Mouse (Mus musculus): ENCODE measurements around the gene Dohh.

Gene Dohh

GRCm38 (mm10) chr10:81425236-81425850 is 41.1 kb downstream of the Dohh start:
- in situ Hi-C loops (cut with MboI; ENCODE audit: unreplicated experiment in 2 of 2): no loop called here

- in situ Hi-C loops (cut with MboI; ENCODE audit: unreplicated experiment in 2 of 2): no loop called here
These were observed 41.9 kb downstream of the Dohh start for GRCm38 (mm10) chr10:81426081-81426671.

- in situ Hi-C loops (cut with MboI; ENCODE audit: unreplicated experiment in 2 of 2): no loop called here
These were observed 42.7 kb downstream of the Dohh start for GRCm38 (mm10) chr10:81426897-81427296.

- in situ Hi-C loops (cut with MboI; ENCODE audit: unreplicated experiment in 2 of 2): no loop called here
These were observed 43.1 kb downstream of the Dohh start for GRCm38 (mm10) chr10:81427327-81427726.

- in situ Hi-C loops (cut with MboI; ENCODE audit: unreplicated experiment in 2 of 2): no loop called here
These were observed 43.7 kb downstream of the Dohh start for GRCm38 (mm10) chr10:81427804-81428506.

GRCm38 (mm10) chr10:81428507-81428870 is 44.3 kb downstream of the Dohh start:
- in situ Hi-C loops (cut with MboI; ENCODE audit: unreplicated experiment in 2 of 2): no loop called here

GRCm38 (mm10) chr10:81429092-81429491 is 44.9 kb downstream of the Dohh start:
- in situ Hi-C loops (cut with MboI; ENCODE audit: unreplicated experiment in 2 of 2): no loop called here

DNA sequence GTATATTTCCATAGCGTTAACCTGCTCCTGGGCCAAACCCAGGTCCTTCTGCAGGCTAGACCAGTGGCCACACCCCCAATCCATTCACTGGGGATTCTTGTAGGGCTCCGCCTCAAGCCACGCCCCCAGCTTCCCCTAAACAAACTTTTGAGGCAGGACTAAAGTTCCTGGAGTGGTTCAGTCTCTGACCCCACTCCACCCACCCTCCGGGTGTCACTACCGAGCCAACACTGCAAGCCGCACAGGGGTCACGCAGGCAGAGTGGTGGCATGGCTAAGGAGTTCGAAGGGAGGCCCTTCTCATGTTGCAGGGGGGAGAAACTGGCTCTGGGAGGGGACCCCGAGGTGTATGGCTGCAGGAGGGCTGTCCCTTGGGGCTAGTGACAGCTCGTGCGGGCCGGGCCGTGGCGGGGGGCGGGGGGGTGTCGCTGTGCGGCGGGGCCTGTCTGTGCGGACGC is 45.4 kb downstream of the Dohh start:
- in situ Hi-C loops (cut with MboI; ENCODE audit: unreplicated experiment in 2 of 2): no loop called here

- in situ Hi-C loops (cut with MboI; ENCODE audit: unreplicated experiment in 2 of 2): no loop called here
These were observed 46.1 kb downstream of the Dohh start for GRCm38 (mm10) chr10:81430141-81430830.

- in situ Hi-C loops (cut with MboI; ENCODE audit: unreplicated experiment in 2 of 2): no loop called here
These were observed 46.8 kb downstream of the Dohh start for GRCm38 (mm10) chr10:81430831-81431525.

DNA sequence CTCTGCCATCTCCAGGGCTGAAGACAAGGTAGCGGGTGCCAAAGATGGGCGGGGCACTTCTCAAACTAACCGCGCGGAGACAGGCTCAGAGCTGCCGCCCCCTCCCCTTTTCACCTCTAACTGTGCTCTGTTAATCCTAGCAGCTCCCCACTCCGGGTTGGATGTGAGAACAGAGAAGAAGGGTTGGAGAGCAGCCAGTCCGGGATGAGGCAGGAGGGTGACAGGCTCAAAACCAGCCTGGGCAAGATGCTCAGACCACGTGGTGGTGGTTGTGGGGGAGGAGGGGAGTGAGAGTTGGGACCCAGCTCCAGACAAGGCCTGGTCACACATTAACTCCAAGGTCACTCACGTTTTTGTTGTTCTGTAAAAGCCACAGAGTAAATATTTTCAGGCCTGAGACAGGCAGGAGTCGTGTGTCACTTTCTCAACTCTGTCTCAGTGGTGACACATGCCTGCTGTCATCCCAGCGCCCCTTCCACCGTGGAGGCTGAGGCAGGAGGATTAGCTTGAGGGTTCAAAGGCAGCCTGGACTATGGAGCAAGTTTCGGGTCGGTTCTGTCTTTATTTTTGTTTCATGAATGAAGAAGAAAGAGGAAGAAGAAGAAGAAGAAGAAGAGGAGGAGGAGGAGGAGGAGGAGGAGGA is 47.4 kb downstream of the Dohh start:
- in situ Hi-C loops (cut with MboI; ENCODE audit: unreplicated experiment in 2 of 2): no loop called here

DNA sequence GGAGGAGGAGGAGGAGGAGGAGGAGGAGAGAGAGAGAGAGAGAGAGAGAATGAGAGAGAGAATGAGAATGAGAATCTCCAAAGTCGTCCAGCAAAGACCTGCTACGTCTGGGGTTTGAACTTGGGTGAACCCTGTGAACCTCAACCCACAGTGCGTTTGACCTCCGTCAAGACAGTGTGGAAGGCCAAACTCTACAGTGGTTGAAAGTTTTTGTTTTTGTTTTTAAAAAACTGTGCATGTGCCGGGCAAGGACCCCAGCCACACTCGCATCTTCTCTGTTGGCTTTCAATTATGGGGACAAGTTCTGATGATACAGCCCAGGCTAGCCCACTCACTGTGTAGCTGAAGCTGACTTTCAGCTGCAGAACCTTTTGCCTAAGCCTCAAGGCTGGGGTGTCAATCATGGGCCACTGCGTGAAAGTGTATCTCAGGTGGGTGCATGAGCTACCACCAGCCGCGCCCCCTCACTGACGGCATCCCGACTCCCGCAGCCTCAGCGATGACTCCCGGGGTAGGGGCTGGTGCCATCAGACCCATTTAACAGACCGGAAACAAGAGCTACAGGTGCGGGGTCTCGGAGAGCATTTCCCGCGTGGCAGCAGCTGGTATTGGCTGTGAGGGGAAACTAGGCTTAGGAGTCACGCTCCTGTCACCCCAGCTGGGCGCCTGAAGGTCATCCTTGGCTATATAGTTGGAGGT is 48.1 kb downstream of the Dohh start:
- in situ Hi-C loops (cut with MboI; ENCODE audit: unreplicated experiment in 2 of 2): no loop called here

DNA sequence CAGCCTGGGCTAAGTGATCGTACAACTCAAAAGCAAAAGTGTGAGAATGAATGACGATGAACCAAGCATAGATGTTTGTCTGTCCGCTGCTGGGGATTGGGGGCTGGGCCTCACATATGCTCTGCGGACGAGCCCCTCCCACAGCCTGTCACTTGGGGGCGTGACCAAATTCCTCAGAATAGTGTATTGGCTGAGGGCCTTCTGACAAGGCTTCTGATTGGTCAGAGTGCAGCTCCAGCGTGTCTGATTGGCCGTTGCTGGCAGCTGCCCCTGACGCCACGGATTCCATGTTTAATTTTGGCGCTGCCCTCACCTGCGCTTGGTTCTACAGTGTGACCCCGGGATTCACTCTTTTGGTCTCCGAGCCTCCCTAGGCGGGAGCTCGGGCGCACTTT is 48.6 kb downstream of the Dohh start:
- in situ Hi-C loops (cut with MboI; ENCODE audit: unreplicated experiment in 2 of 2): no loop called here

GRCm38 (mm10) chr10:81433541-81434289 is 49.5 kb downstream of the Dohh start:
- in situ Hi-C loops (cut with MboI; ENCODE audit: unreplicated experiment in 2 of 2): no loop called here

DNA sequence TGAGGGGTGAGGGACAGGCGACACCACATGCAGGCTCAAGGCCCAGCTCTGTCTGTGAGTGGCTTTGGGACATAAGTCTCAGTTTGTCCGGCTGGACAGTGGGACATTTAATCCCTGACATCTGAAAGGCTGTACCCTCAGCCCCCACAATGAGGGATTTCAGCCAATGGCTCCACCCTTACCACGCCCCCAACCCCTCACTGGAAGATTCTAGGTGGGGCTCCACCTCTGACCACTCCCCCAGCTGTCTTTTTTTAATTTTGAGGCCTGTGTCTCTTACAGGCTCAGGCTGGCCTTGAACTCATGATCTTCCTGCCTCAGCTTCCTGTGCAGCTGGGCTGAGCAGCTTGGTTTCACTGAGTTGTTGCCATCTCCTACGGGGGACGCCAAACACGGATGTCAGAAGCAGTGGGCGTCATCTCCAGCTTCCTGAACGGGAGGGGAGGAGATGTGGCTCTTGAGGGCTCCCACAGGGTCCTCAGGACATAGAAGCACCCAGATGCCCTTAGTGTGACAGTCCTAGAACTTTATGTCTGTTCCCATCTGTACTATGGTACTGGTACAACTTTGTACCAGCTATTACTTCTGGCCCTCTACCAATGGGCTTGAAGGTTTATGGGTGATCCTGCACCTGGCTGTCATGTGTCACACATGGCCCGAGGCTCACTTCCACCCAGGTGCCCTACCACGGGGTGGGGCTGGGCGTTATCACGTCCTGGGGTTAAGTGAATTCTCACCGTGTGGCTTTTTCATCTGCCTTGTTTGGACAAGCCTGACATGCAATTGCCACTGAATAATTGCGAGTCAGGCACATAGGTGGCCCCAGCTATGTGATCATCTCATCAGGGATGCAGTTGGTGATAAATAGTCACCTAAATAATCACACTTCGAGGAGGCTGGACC is 50.4 kb downstream of the Dohh start:
- in situ Hi-C loops (cut with MboI; ENCODE audit: unreplicated experiment in 2 of 2): no loop called here

- in situ Hi-C loops (cut with MboI; ENCODE audit: unreplicated experiment in 2 of 2): no loop called here
These were observed 51.2 kb downstream of the Dohh start for GRCm38 (mm10) chr10:81435436-81435835.

Data from v-Abl transformed pro-B cells (cell line).